Mouse (Mus musculus) intestine, postnatal 0 days (tissue): ENCODE data around the gene Cdca4. TPM values are rescaled to one million over a fixed set of nuclear protein-coding genes. Genes with fewer than 3 reads are reported as not detected.

Experiments
- ATAC-seq: fragments of 200-750 bp; cut with Nextera tagmentation; 2 replicates; pipeline ENCODE4 v1.8.0; 2017; ENCODE audit warnings: mild to moderate bottlenecking, moderate TSS enrichment, moderate library complexity
- H3K27ac ChIP-seq: fragments of 300-500 bp; sonication (generic); 2 replicates; pipeline ENCODE4 v1.5.1; 2014; ENCODE audit warnings: mild to moderate bottlenecking, low read depth, low read length, moderate library complexity
- H3K27me3 ChIP-seq: fragments of 300-500 bp; sonication (generic); replicated peaks from 2 replicates; pipeline ENCODE4 v1.6.1; 2014; ENCODE audit warnings: low read length, mixed read lengths; ENCODE audit not compliant: control insufficient read depth, insufficient read depth
- H3K36me3 ChIP-seq: fragments of 300-500 bp; sonication (generic); 2 replicates; pipeline ENCODE4 v1.6.1; 2014; ENCODE audit warnings: mild to moderate bottlenecking, moderate library complexity; ENCODE audit not compliant: control insufficient read depth, insufficient read depth
- H3K4me1 ChIP-seq: fragments of 300-500 bp; sonication (generic); replicated peaks from 2 replicates; pipeline ENCODE4 v1.6.1; 2014; ENCODE audit warnings: antibody characterized with exemption, low read length, mixed read lengths; ENCODE audit not compliant: control insufficient read depth, insufficient read depth
- H3K4me2 ChIP-seq: fragments of 300-500 bp; sonication (generic); replicated peaks from 2 replicates; pipeline ENCODE4 v1.6.1; 2014; ENCODE audit warnings: low read depth, mild to moderate bottlenecking, moderate library complexity
- H3K4me3 ChIP-seq: fragments of 300-500 bp; sonication (generic); 2 replicates; pipeline ENCODE4 v1.5.1; 2014; ENCODE audit warnings: low read depth, low read length
- H3K9ac ChIP-seq: fragments of 300-500 bp; sonication (generic); 2 replicates; pipeline ENCODE4 v1.6.1; 2014; ENCODE audit warnings: mild to moderate bottlenecking, low read depth, low read length
- H3K9me3 ChIP-seq: fragments of 300-500 bp; sonication (generic); 2 replicates; pipeline ENCODE4 v1.6.1; 2016; ENCODE audit warnings: mixed run types; ENCODE audit not compliant: control insufficient read depth
- CTCF ChIP-seq: sonication (generic); IDR thresholded peaks from 2 replicates; pipeline ENCODE4 v1.5.1; 2016; ENCODE audit warnings: low read depth, mild to moderate bottlenecking, control low read depth, antibody characterized with exemption, moderate library complexity
- WGBS: fragments of 180-500 bp; shearing (Covaris S2); extraction: QIAGEN DNeasy Blood & Tissue Kit; methylation state at CpG from one replicate; pipeline ENCODE4 v1.1.7; 2014; 5-methylcytosine and 5-hydroxymethylcytosine counted together
- polyA plus RNA-seq: library from polyadenylated mRNA; unstranded; fragments of >200 nt; fragmentation: Nextera tagmentation; extraction: Ambion mirVana; gene quantifications from 2 replicates; pipeline ENCODE4 v1.2.1, GENCODE M21; 2015

Gene Cdca4
- polyA plus RNA-seq, 1 experiment from 2014 or later, result 22.6 TPM

DNA sequence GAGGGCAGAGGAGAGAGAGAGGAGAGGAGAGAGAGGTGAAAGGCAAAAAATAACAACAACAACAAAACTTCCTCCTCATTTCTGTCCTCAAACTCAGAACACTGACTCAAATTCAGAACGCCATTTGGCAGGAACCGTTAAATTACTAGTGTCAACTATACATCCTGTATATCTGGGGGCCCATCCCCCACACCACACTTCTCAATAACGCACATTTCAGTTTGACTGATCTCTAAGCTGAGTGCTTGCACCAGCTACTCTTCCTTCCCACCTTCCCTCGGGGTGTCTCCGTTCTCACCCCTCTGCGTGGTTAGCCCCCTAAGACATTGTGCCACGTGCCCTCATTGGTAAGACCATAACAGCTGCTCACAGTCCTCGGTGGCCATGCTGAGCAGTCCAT, 30.7 kb upstream of the Cdca4 start:
- H3K4me3 ChIP-seq, result no peak overlapping the region
- no peak for TF ChIP-seq CTCF
- WGBS, result 66% methylated on average over 8 of the region's 8 CpGs
- H3K4me2 ChIP-seq, result no peak overlapping the region
- H3K36me3 ChIP-seq, result no peaks in the 10 kb centered on the region
- H3K4me1 ChIP-seq, result no peaks in the 10 kb centered on the region
- no peak overlapping the region for H3K9ac ChIP-seq
- no peaks in the 10 kb centered on the region for H3K27me3 ChIP-seq
- no peak overlapping the region for H3K27ac ChIP-seq
- no peak for ATAC-seq
- no peaks in the 10 kb centered on the region for H3K9me3 ChIP-seq

- H3K4me1 ChIP-seq, result no peaks in the 10 kb centered on the region
- TF ChIP-seq CTCF, result no peak
- H3K27ac ChIP-seq, result no peak overlapping the region
- H3K4me3 ChIP-seq, result no peak overlapping the region
- no peak overlapping the region for H3K9ac ChIP-seq
- H3K9me3 ChIP-seq, result no peaks in the 10 kb centered on the region
- no peaks in the 10 kb centered on the region for H3K27me3 ChIP-seq
- no peak for ATAC-seq
- 92% methylated on average over 9 of the region's 9 CpGs for WGBS
- H3K4me2 ChIP-seq, result no peak overlapping the region
- H3K36me3 ChIP-seq, result no peaks in the 10 kb centered on the region
These were observed 29.5 kb upstream of the Cdca4 start for GRCm38 (mm10) chr12:112858581-112859336.

DNA sequence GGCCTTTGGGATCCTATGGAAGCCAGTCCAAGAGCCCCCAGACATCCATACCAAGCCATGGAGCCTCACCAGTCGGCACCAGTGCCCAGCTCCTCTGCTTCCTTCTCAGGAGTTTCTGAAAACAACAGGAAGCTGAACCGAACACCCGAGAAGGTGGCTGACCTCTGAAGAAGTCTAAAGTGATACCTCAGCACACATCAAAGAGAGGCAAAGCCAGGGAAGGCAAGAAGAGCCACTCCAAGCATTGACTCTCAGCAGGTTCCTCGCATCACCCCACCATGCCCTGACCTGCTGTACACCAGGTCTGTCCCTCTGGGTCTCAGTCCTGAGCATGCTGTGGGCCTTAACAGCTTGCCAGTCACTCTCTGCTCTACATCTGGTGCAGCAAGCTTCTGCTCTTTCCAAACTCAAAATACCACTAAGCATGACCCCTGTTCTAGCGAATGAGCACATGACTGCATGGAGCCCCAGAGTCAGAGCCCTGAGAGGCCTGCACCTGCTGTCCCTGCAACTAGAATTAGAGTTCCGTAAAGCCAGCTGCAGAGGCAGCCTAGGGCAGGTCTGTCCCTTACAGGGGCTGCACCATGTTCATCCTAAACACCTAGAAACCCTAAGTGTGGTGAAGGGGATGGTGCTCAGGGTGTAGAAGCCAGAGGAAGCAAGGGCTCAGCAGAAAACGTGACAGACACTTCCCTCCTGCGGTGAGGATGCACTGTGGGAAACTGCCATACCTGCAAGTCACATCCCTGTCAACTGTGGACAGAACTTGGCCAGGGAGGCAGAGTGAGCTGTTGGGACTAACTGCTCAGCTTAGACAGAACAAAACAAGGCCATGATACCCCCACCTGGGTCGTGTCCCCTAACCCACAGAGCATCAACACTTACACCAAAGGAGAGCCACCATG, 28.1 kb upstream of the Cdca4 start:
- no peaks in the 10 kb centered on the region for H3K27me3 ChIP-seq
- H3K4me1 ChIP-seq, result no peaks in the 10 kb centered on the region
- WGBS, result 68% methylated on average over 9 of the region's 9 CpGs
- no peaks in the 10 kb centered on the region for H3K9me3 ChIP-seq
- no peak overlapping the region for H3K4me2 ChIP-seq
- H3K4me3 ChIP-seq, result no peak overlapping the region
- no peak overlapping the region for H3K27ac ChIP-seq
- H3K36me3 ChIP-seq, result no peaks in the 10 kb centered on the region
- no peak for TF ChIP-seq CTCF
- no peak overlapping the region for H3K9ac ChIP-seq
- ATAC-seq, result no peak

- H3K27ac ChIP-seq, result no peak overlapping the region
- TF ChIP-seq CTCF, result peak; percentile 38
- no peak overlapping the region for H3K4me2 ChIP-seq
- no peak overlapping the region for H3K9ac ChIP-seq
- WGBS, result 90% methylated on average over 3 of the region's 3 CpGs
- H3K27me3 ChIP-seq, result no peaks in the 10 kb centered on the region
- H3K4me3 ChIP-seq, result no peak overlapping the region
- H3K4me1 ChIP-seq, result no peaks in the 10 kb centered on the region
- no peaks in the 10 kb centered on the region for H3K9me3 ChIP-seq
- ATAC-seq, result no peak
- no peaks in the 10 kb centered on the region for H3K36me3 ChIP-seq
These were observed 27.1 kb upstream of the Cdca4 start for GRCm38 (mm10) chr12:112856338-112856737.

- no peaks in the 10 kb centered on the region for H3K36me3 ChIP-seq
- H3K4me1 ChIP-seq, result no peaks in the 10 kb centered on the region
- no peak overlapping the region for H3K9ac ChIP-seq
- ATAC-seq, result no peak
- 64% methylated on average over 7 of the region's 7 CpGs for WGBS
- H3K27ac ChIP-seq, result no peak overlapping the region
- no peak overlapping the region for H3K4me3 ChIP-seq
- no peak overlapping the region for H3K4me2 ChIP-seq
- no peaks in the 10 kb centered on the region for H3K9me3 ChIP-seq
- TF ChIP-seq CTCF, result no peak
- no peaks in the 10 kb centered on the region for H3K27me3 ChIP-seq
These were observed 25.5 kb upstream of the Cdca4 start for GRCm38 (mm10) chr12:112854610-112855333.
